Mouse (Mus musculus): ENCODE results near the gene Atad3a.

Gene Atad3a

GRCm38 (mm10) chr4:155739152-155739551 is 21.7 kb downstream of the Atad3a start:
- DNase-seq (ENCODE audit: low spot score in 2 of 2), result no peak

- DNase-seq (ENCODE audit: low spot score in 2 of 2), result no peak
Observed at GRCm38 (mm10) chr4:155738262-155738661, 22.6 kb downstream of the Atad3a start.

GRCm38 (mm10) chr4:155736421-155736820 is 24.5 kb downstream of the Atad3a start:
- DNase-seq (ENCODE audit: low spot score in 2 of 2), result no peak

- no peak for DNase-seq (ENCODE audit: low spot score in 2 of 2)
Observed at GRCm38 (mm10) chr4:155735788-155736187, 25.1 kb downstream of the Atad3a start.

- peak in 1 of 2 experiments; percentile 36 for DNase-seq (ENCODE audit: low spot score in 2 of 2)
Observed at GRCm38 (mm10) chr4:155734951-155735702, 25.8 kb downstream of the Atad3a start.

GRCm38 (mm10) chr4:155734350-155734941 is 26.4 kb downstream of the Atad3a start, which contains the start of gene Tmem240:
TSS of gene Tmem240 (plus strand) at chr4:155734800.
- peak; percentile 89 for DNase-seq (ENCODE audit: low spot score in 2 of 2)

GRCm38 (mm10) chr4:155733267-155733666 is 27.6 kb downstream of the Atad3a start:
- DNase-seq (ENCODE audit: low spot score in 2 of 2), result no peak

GRCm38 (mm10) chr4:155727993-155728392 is 32.9 kb downstream of the Atad3a start:
- no peak for DNase-seq (ENCODE audit: low spot score in 2 of 2)

- no peak for DNase-seq (ENCODE audit: low spot score in 2 of 2)
Observed at GRCm38 (mm10) chr4:155721668-155722083, 39.2 kb downstream of the Atad3a start.

GRCm38 (mm10) chr4:155710521-155711252 is 50.2 kb downstream of the Atad3a start:
- no peak for DNase-seq (ENCODE audit: low spot score in 2 of 2)

GRCm38 (mm10) chr4:155708988-155709387 is 51.9 kb downstream of the Atad3a start:
- DNase-seq (ENCODE audit: low spot score in 2 of 2), result no peak

- DNase-seq (ENCODE audit: low spot score in 2 of 2), result no peak
Observed at GRCm38 (mm10) chr4:155708582-155708981, 52.3 kb downstream of the Atad3a start.

GRCm38 (mm10) chr4:155705592-155705929 is 55.3 kb downstream of the Atad3a start:
- DNase-seq (ENCODE audit: low spot score in 2 of 2), result no peak

- DNase-seq (ENCODE audit: low spot score in 2 of 2), result peak; percentile 91 to 93
Observed at GRCm38 (mm10) chr4:155704721-155705591, 55.9 kb downstream of the Atad3a start, which contains the start of gene Ssu72. TSS of gene Ssu72 (plus strand) at chr4:155704800.

- DNase-seq (ENCODE audit: low spot score in 2 of 2), result no peak
Observed at GRCm38 (mm10) chr4:155703425-155703929, 57.4 kb downstream of the Atad3a start.

GRCm38 (mm10) chr4:155700425-155700824 is 60.5 kb downstream of the Atad3a start:
- no peak for DNase-seq (ENCODE audit: low spot score in 2 of 2)

- no peak for DNase-seq (ENCODE audit: low spot score in 2 of 2)
Observed at GRCm38 (mm10) chr4:155696261-155697255, 64.3 kb downstream of the Atad3a start.

GRCm38 (mm10) chr4:155695531-155696062 is 65.3 kb downstream of the Atad3a start:
- DNase-seq (ENCODE audit: low spot score in 2 of 2), result no peak

- DNase-seq (ENCODE audit: low spot score in 2 of 2), result peak in 1 of 2 experiments; percentile 67
Observed at GRCm38 (mm10) chr4:155694482-155695401, 66.2 kb downstream of the Atad3a start.

Measured in urinary bladder, postnatal 4 days (tissue).